Mouse (Mus musculus) hindbrain, postnatal 0 days (tissue): ENCODE data around the gene Ripply3. TPM values are rescaled to one million over a fixed set of nuclear protein-coding genes. Genes with fewer than 3 reads are reported as not detected.

ENCODE experiments used
- ATAC-seq: fragments of 200-750 bp; cut with Nextera tagmentation; 2 replicates; pipeline ENCODE4 v1.8.0; 2017; ENCODE audit warnings: mild to moderate bottlenecking, moderate TSS enrichment, moderate library complexity
- DNase-seq: peaks from one replicate; pipeline ENCODE4 v3.0.0-alpha.2; 2015; ENCODE audit warnings: low spot score
- H3K27ac ChIP-seq: fragments of 300-500 bp; sonication (generic); 2 replicates; pipeline ENCODE4 v1.5.1; 2014; ENCODE audit warnings: mild to moderate bottlenecking
- H3K27me3 ChIP-seq: fragments of 300-500 bp; sonication (generic); 2 replicates; pipeline ENCODE4 v1.6.1; 2014; ENCODE audit warnings: low read length, mixed read lengths; ENCODE audit not compliant: insufficient read depth
- H3K36me3 ChIP-seq: fragments of 300-500 bp; sonication (generic); 2 replicates; pipeline ENCODE4 v1.6.1; 2014; ENCODE audit warnings: low read length, mixed read lengths; ENCODE audit not compliant: insufficient read depth
- H3K4me1 ChIP-seq: fragments of 300-500 bp; sonication (generic); 2 replicates; pipeline ENCODE4 v1.6.1; 2014; ENCODE audit warnings: antibody characterized with exemption, low read length, mixed read lengths; ENCODE audit not compliant: insufficient read depth
- H3K4me2 ChIP-seq: fragments of 300-500 bp; sonication (generic); 2 replicates; pipeline ENCODE4 v1.6.1; 2014; ENCODE audit warnings: low read depth, mild to moderate bottlenecking, low read length, moderate library complexity, mixed read lengths
- H3K4me3 ChIP-seq: fragments of 300-500 bp; sonication (generic); 2 replicates; pipeline ENCODE4 v1.5.1; 2014; ENCODE audit warnings: low read length
- H3K9ac ChIP-seq: fragments of 300-500 bp; sonication (generic); replicated peaks from 2 replicates; pipeline ENCODE4 v1.6.1; 2014; ENCODE audit warnings: mild to moderate bottlenecking, low read length, moderate library complexity, mixed read lengths
- H3K9me3 ChIP-seq: fragments of 300-500 bp; sonication (generic); 2 replicates; pipeline ENCODE4 v1.6.1; 2016; ENCODE audit warnings: low read length, mixed read lengths
- CTCF ChIP-seq: IDR thresholded peaks from 2 replicates; pipeline ENCODE4 v1.5.1; 2016; ENCODE audit warnings: antibody characterized with exemption, control low read depth, low read depth
- WGBS: fragments of 180-500 bp; shearing (Covaris S2); extraction: QIAGEN DNeasy Blood & Tissue Kit; methylation state at CpG from one replicate; pipeline ENCODE4 v1.1.7; 2014; 5-methylcytosine and 5-hydroxymethylcytosine counted together
- polyA plus RNA-seq: library from polyadenylated mRNA; unstranded; fragments of >200 nt; fragmentation: Nextera tagmentation; extraction: Ambion mirVana; gene quantifications from 2 replicates; pipeline ENCODE4 v1.2.1, GENCODE M21; 2015
- total RNA-seq: library from RNA; depleted of rRNA; stranded (reverse); fragments of >200 nt; gene quantifications from 2 replicates; pipeline ENCODE4 v1.2.3, GENCODE M21; 2014

Gene Ripply3
- total and polyA plus RNA-seq, 2 experiments from 2014 or later, result 0.91 to 2.2 TPM

DNA sequence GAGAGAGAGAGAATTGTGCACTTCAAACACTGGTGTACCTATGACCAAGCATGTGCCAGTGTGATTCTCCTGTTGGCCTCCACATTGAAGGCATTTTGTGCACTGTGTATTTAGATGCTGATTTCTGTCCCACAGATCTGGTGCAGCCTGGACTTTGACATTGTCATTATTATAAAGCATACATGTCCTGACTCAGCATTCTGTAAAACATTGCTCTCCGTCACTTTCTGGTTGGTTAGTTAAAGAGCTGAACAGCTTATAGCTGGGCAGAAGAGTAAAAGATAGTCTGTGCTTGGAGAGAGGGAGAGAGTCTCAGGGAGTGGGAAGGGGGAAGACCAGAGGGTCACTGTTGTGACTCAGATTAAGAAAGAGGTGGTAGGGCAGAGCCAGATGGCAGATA, 17.5 kb downstream of the Ripply3 start:
- DNase-seq (no peak), ATAC-seq (no peak)
- H3K9ac ChIP-seq, result no peak overlapping the region
- no peak overlapping the region for H3K27ac ChIP-seq
- WGBS, result 78% methylated on average over 1 of the region's 1 CpGs
- no peaks in the 10 kb centered on the region for H3K9me3 ChIP-seq
- no peak for TF ChIP-seq CTCF
- 0 out of 2 replicates have a peak, but pooled peaks cover 5% of the 10 kb centered on the region for H3K4me1 ChIP-seq
- H3K27me3 ChIP-seq, result no peaks in the 10 kb centered on the region
- H3K36me3 ChIP-seq, result no peaks in the 10 kb centered on the region
- H3K4me3 ChIP-seq, result no peak overlapping the region
- H3K4me2 ChIP-seq, result no peak overlapping the region

DNA sequence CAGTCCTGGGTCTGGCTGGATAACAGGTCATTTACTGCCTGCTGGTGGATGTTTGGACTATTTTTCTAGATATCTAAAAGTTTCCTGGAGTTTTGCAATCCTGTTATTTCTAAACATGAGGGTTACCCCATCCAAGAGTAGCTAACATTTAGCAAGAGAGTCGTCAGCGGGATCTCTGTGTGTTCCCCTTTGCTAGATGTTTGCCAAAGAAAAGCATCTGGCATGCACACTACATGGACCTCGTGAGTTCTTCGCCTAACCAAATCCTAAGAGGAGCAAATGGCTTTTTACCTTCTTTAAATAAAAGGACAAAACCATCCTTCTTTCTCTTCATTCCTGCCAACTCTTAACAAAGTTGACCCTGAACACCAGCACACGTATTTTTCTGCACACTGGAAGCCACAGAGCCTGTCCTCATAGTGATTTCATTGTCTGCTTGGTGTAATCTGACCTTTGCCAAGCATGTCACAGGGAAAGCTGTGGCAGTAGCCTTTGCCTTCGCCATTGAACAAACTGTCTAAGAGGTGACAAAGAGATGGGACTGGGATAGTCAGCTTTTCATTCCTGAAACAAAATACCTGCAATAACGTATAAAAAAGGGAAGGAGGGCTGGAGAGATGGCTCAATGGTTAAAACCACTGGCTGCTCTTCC, 19.0 kb downstream of the Ripply3 start:
- H3K9ac ChIP-seq, result no peak overlapping the region
- WGBS, result 74% methylated on average over 7 of the region's 7 CpGs
- H3K4me1 ChIP-seq, result 0 out of 2 replicates have a peak, but pooled peaks cover 5% of the 10 kb centered on the region
- no peaks in the 10 kb centered on the region for H3K9me3 ChIP-seq
- no peak for ATAC-seq
- H3K36me3 ChIP-seq, result no peaks in the 10 kb centered on the region
- H3K27me3 ChIP-seq, result no peaks in the 10 kb centered on the region
- no peak overlapping the region for H3K4me3 ChIP-seq
- DNase-seq, result no peak
- H3K27ac ChIP-seq, result no peak overlapping the region
- TF ChIP-seq CTCF, result no peak
- no peak overlapping the region for H3K4me2 ChIP-seq

DNA sequence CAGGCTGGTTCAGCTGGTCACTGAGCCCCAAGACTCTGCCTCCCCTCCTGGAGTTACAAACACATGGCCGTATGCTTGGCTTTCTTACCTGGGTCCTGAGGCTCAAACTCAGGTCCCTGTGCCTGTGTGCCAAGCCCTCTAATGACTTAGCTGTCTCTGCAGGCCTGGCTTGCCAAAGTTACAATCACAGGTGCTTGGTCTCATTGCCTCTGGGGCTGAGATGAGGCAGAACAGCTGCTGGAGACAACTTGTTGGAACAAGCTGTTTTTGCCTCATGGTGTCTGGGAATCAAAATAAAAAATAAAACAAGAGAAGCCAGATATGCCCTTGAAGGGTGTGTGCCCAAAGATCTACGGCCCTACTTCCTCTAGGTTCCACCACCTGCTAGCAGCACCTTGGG, 20.6 kb downstream of the Ripply3 start:
- DNase-seq, result no peak
- no peaks in the 10 kb centered on the region for H3K36me3 ChIP-seq
- no peak overlapping the region for H3K27ac ChIP-seq
- H3K9ac ChIP-seq, result no peak overlapping the region
- no peak for ATAC-seq
- H3K27me3 ChIP-seq, result no peaks in the 10 kb centered on the region
- no peaks in the 10 kb centered on the region for H3K9me3 ChIP-seq
- WGBS, result 93% methylated on average over 2 of the region's 2 CpGs
- TF ChIP-seq CTCF, result no peak
- H3K4me3 ChIP-seq, result no peak overlapping the region
- 0 out of 2 replicates have a peak, but pooled peaks cover 5% of the 10 kb centered on the region for H3K4me1 ChIP-seq
- no peak overlapping the region for H3K4me2 ChIP-seq

DNA sequence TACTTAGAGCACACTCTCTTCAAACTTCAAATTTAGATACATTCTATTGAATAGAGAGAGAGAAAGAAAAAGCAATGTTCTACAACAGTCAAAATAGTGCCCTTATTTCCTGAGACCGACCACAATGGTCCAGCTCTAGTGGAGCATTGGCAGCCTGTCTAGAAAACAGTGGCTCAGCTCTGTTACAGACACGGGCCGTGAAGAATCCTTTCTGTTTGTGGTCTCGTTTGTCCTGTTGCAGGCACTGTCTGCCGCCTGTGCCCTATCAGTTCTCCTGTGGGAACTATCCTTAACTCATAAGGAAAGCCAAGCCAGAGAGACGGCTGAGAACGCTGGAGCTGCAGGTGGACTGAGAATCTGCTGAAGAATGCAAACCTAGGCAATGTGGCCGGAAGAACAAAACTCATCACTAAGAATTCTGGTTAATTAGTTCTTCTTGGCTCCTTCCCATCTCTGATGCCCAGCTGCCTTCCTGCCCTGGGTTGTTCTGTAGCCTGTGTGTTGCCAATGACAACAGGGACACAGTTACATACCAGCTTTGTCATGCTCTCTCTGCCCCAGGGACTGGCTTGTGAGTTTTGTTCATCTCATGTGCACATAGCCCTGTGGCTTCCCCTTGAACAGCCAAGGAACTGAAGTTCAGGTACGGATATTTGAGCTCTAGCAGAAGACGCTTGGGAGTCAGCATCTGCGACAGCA, 21.5 kb downstream of the Ripply3 start:
- peak overlapping the region; percentile 9; the same call in 1 of the 2 replicates for H3K27ac ChIP-seq
- peak; percentile 89 for ATAC-seq
- peak overlapping the region; percentile 21; the same call in 1 of the 2 replicates for H3K4me2 ChIP-seq
- WGBS, result 41% methylated on average over 11 of the region's 11 CpGs
- H3K4me1 ChIP-seq, result 0 out of 2 replicates have a peak, but pooled peaks cover 5% of the 10 kb centered on the region
- no peaks in the 10 kb centered on the region for H3K9me3 ChIP-seq
- DNase-seq, result peak; percentile 68
- H3K4me3 ChIP-seq, result no peak overlapping the region
- H3K9ac ChIP-seq, result no peak overlapping the region
- H3K36me3 ChIP-seq, result no peaks in the 10 kb centered on the region
- TF ChIP-seq CTCF, result no peak
- no peaks in the 10 kb centered on the region for H3K27me3 ChIP-seq

DNA sequence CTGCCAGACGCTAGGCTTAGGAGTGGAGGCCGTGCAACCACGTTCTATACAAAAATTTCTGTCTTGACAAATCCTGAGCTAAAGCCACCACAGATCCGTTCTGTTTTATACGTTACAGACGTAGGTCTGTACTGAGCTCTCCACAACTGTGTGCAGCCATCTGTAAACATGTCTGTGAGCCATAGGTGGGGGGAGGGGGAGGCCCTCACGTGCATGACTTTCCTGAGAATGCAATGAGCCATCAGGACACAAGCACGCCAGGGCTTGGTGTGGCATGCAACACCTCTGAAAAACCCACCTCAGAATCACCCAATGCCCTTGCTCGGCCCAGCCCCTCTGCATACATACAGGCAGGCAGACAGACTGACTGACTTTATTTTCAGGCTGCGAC, 22.1 kb downstream of the Ripply3 start:
- no peak overlapping the region for H3K4me2 ChIP-seq
- DNase-seq (no peak), ATAC-seq (peak; percentile 49)
- H3K9ac ChIP-seq, result no peak overlapping the region
- WGBS, result 52% methylated on average over 10 of the region's 10 CpGs
- TF ChIP-seq CTCF, result no peak
- H3K4me1 ChIP-seq, result 0 out of 2 replicates have a peak, but pooled peaks cover 5% of the 10 kb centered on the region
- no peaks in the 10 kb centered on the region for H3K27me3 ChIP-seq
- H3K27ac ChIP-seq, result no peak overlapping the region
- no peak overlapping the region for H3K4me3 ChIP-seq
- H3K36me3 ChIP-seq, result no peaks in the 10 kb centered on the region
- H3K9me3 ChIP-seq, result no peaks in the 10 kb centered on the region

DNA sequence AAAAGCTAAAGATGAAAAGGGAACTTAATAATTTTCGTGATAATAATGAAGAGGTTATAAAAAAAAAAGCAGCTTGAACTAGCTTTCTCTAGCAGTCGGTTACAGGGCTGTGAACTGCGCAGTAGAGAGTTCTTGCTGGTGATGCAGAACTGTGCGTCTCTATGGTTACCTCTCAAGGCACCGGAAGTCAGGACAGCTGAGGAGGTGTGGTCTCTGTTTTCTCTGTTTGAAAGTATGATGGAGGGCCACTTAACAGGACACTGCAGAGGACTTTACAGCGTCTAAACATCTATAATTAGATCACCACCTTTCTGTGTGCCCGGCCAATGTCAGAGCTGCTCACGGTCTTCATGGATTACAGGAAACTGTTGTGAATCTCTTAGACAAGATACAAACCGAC, 26.2 kb downstream of the Ripply3 start:
- DNase-seq (peak; percentile 50), ATAC-seq (peak; percentile 71; the same call in 1 of the 2 replicates)
- H3K4me2 ChIP-seq, result no peak overlapping the region
- no peak overlapping the region for H3K27ac ChIP-seq
- H3K9ac ChIP-seq, result no peak overlapping the region
- H3K4me1 ChIP-seq, result 0 out of 2 replicates have a peak, but pooled peaks cover 5% of the 10 kb centered on the region
- no peaks in the 10 kb centered on the region for H3K27me3 ChIP-seq
- 45% methylated on average over 9 of the region's 9 CpGs for WGBS
- no peak for TF ChIP-seq CTCF
- H3K36me3 ChIP-seq, result no peaks in the 10 kb centered on the region
- H3K4me3 ChIP-seq, result no peak overlapping the region
- no peaks in the 10 kb centered on the region for H3K9me3 ChIP-seq

DNA sequence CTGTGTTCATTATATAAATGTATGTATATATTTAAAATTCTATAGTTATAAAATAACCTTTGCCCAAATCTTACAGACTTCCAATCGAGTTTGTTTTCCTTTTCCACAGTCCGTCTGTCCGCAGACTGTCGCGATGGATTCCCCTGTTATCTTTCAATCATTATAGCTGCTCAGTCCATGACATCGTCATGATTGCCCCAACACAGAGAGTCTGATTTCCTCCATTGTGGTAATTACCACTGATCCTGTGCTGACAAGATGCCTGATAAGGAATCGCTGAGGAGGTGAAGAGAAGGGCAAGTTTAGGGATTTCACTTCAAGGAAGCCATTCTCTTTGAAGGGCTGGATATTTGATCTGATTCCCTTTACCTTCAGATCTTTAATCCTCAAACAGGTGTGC, 27.8 kb downstream of the Ripply3 start:
- Histone ChIP-seq H3K4me3 (no peak overlapping the region), H3K9me3 (no peaks in the 10 kb centered on the region), H3K4me1 (no peaks in the 10 kb centered on the region), H3K27ac (no peak overlapping the region), H3K4me2 (no peak overlapping the region), H3K36me3 (no peaks in the 10 kb centered on the region), H3K9ac (no peak overlapping the region), H3K27me3 (no peaks in the 10 kb centered on the region)
- no peak for TF ChIP-seq CTCF
- no peak for ATAC-seq
- WGBS, result 74% methylated on average over 7 of the region's 7 CpGs
- no peak for DNase-seq
